Mouse (Mus musculus): ENCODE data around the gene Rhot1.

DNA sequence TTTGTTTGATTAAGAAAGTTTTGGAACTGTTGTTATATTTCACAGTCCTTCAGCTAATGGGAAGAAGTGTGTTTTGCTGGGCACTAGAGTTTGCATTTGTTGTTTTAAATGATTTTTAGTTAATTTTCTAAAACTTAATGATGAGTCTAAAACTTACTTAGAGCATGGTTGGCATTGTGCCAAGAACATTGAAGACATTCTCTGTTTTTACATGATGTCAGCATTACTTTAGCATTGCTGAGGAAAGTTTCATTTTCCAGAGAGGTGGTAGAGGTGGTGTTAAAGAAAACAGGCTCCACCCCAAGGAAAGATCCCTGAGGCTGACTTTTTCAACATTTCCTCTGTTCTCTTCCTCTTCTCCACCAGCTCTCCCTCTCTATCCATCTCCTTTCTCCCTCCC is 38.2 kb downstream of the Rhot1 start:
- TF ChIP-seq GATA1 (IDR thresholded peaks at IDR 0.05; ENCODE audit: low read length) (no peak), TAL1 (IDR thresholded peaks at IDR 0.05; ENCODE audit: low read length) (no peak)

Measured in erythroblast, embryonic 14.5 days (primary cell).